Mouse (Mus musculus) T-helper 1 cell (primary cell): ENCODE measurements around the gene Prpf3.
"Not testable (repeated sequence)": the region's sequence is repeated elsewhere in the genome, so short reads cannot be mapped to it uniquely, and the experiment has no call there.

Experiments used
- in situ Hi-C: fragments of 300-600 bp; cut with MboI, MseI; formaldehyde crosslinking; loops from one replicate; pipeline ENCODE4 v1.15.1; 2025; ENCODE audit warnings: high pct_unique_total_duplicates

The Prpf3 gene

DNA sequence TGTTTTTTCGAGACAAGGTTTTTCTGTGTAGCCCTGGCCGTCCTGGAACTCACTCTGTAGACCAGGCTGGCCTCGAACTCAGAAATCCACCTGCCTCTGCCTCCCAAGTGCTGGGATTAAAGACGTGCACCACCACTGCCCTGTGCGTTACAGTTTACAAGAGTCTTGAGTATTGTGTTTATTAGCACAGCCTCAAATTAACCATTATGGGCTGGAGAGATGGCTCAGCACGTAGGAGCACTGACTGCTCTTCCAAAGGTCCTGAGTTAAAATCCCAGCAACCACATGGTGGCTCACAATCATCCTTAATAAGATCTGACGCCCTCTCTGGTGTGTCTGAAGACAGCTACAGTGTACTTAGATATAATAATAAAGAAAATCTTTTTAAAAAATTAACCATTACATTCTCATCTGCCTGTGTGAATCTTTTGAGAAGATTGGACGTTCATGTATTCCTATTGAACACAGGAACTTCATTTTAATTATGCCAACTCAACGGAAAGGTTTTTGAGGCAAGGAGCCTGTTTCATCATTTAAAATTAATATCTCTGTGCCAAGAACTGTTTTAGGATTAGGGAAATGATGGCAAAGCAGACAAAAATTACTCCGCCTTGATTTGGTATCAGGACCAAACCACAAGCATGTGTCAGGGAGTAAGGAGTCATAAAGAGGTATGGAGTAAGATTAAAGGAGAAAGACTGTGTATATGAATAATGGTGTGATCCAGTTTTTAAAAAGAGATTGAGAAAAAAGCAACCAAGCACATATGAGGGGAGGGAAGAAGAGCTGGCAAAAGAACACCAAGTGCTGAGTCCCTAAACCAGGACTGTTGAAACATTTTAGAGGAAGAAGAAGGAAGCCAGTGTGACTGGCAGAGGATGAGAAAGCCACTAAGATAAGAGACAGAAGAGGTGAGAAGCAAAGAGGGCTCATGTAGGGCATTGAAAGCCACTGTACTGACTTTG lies 35.4 kb downstream of the Prpf3 start:
- in situ Hi-C loops = no loop called here

DNA sequence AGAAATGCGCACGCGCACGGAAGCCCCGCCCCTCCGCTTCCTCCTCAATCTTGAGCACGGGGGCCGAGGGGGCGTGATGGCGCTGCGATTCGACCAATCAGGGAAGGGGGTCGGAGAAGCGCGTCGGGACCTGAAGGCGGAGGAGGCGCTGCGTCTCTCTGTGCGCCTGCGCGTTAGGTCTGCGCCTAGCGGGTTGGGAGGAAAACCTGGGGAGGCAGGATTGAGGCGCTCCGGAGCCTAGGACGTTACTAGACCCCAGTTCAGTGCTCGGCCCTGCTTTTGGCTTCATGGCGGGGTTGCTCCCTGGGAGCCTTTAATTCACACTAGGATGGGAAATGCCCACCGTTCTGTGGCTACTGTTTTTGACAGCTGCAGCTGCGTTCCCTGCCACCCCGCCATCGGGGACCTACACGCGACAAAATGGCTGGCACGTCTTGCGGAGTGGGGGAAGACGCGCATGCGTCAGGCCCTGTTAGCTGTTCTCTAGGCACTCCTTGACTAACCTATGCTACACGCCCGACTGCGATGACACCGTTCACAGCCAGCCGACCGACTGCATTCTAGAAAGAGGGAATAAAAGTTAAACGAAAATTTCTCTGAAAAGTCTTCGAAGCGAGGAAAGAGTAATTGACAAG lies 36.2 kb downstream of the Prpf3 start:
- in situ Hi-C loops = no loop called here

DNA sequence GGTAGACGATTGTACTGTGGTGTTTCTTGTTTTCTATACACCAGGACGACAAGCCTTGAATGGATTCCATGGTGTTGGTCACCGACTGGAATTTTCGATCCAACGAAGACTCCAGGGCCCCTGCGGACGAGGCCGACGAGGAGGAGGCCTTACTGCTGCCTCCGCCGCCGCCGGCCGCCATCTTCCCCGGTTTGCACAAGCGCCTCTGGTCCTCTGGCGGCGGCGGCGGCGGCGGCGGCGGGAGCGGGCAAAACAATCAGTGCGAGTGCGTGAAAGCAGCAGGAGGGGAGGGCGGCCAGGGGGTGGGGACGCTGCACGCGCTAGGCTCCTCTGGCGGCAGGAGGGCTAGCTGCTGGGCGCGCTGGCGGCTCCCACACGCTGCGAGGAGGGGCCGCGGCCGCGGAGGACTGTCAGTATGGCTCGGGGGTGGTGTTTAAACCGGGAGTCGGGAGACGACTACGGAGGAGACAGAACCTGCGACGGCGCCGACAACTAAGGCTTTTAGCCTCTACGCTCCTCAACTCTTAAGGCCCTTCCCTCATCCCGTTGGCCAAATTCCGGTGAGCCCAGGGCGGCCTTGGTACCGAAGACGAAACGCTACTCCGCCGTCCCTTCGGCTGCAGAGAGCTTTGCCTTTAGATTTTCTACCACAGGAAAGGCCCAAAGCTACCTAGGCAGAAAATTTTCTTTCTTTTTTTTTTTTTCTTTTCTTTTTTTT lies 37.0 kb downstream of the Prpf3 start, which contains the start of gene Rprd2:
TSS of gene Rprd2 (minus strand) at position 293 of the 718 bp plus-strand sequence.
- in situ Hi-C loops = no loop called here

DNA sequence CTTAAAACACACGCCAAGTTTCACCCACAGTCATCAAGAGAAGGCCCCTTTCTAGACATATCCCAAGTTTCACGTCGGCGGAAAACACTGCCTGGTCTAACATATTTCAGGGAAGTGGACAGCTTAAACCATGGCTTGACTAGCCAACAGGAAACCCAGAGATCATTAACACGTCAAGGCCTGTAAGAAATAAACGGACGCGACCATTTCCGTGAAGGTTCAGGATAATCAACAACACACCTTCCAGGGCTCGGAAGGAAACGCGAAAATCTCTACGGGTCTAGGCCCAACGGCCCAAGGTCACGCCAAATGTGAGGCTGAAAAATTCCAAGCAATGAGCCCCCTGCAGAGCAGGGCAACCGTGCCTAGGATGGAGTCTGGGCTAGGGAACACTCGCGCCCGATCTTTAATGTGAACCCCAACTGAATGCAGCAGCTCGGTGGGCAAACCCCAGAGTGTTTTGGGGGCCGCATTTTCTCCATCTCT lies 37.6 kb downstream of the Prpf3 start:
- in situ Hi-C loops = no loop called here

DNA sequence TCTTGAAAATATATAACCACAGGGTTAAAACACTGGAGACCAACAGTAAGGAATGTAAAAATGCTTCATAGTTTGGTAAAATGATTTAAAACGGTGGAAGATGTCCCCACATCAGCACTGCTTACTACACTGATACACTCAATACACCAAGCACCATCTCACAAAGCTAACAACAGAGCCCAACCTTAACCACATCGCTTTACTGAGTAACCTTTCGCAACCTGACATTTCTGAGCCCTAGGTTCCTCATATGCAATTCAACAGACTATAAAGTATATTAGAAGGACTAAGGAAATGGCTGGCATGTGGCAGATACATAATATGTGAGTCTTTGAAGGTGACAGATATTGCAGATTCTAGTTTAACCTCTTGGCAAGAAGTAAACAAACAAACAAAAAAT lies 39.0 kb downstream of the Prpf3 start:
- in situ Hi-C loops = no loop called here

DNA sequence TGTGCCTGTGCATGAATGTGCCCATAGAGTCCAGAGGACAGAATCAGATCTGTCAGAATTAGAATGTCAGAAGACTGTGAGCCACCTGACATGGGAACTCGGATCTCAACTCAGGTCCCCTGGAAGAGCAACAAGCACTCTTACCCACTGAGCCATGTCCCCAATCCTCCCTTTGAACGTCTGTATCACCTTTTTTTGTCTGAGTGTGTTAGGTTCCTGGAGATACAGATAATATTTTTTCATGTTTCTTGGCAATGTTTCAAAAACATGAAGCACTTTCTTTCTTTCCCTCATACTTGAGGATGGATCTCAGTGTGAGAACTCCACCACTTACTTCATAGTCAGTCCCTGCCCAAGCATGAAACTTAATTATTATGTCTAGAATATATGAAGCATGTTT lies 47.3 kb downstream of the Prpf3 start:
- in situ Hi-C loops = no loop called here

DNA sequence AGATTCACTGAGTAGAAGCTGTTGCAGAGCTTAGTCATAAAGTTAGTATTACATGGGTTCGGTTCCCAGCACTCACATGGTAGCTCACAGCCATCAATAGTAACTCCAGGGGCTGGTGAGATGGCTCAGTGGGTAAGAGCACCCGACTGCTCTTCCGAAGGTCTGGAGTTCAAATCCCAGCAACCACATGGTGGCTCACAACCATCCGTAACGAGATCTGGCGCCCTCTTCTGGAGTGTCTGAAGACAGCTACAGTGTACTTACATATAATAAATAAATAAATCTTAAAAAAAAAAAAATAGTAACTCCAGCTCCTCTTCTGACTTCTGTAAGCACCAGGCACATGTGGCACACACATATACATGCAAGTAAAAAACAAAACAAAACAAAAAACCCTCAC lies 48.1 kb downstream of the Prpf3 start:
- in situ Hi-C loops = not testable (repeated sequence)

DNA sequence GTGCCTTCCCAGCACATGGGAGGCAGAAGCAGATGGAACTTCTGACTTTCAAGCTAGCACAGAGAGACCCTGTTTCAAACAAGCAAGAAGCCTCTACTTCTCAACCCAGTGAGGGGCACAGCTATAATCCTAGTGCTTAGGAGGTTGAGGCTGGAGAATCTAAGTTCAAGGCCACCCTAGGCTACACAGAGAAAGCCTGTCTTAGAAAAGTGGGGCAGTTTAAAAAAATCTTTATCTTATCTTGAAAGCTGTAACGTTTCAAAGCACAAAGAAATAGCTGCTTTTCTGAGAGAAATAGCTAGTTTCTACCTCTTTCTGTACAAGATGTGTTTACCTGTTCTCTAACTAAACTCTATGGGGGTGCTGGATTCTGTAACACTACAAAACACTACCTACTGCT lies 49.0 kb downstream of the Prpf3 start:
- in situ Hi-C loops = no loop called here

DNA sequence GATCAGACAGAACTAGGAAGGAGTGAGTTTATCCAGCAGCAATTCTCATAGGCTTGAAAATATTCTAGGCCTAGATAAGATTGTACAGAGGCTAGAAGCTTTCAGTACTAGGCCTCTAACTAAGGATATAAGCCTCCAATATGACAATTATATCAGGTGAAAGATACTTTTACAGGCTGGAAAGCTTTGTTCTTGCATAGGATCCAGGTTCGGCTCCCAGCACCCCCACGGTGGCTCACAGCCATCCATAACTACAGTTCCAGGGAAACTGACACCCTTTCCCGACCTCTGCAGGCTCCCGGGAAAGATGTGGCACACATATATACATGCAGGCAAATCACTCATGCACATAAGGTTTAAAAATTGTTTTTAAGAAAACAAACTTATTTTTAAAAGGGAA lies 51.8 kb downstream of the Prpf3 start:
- in situ Hi-C loops = no loop called here

DNA sequence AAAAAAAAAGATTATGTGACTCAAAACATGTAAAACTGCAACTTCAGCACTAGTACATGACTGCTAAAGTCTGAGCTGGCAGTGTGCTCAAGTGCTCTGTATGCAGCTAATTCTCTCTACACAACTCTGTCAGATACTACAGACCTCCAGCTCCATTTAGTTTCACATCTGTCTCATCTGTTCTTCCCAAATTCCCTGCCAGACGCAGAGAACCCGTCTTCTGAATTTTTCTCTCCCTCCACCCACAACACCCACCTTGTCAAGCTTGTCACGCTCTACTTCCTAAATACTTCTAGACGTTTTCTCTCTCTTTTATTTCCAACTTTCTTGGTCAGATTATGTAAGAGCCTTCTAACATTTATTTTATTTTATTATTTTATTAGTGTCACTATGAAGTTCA lies 56.9 kb downstream of the Prpf3 start:
- in situ Hi-C loops = no loop called here

DNA sequence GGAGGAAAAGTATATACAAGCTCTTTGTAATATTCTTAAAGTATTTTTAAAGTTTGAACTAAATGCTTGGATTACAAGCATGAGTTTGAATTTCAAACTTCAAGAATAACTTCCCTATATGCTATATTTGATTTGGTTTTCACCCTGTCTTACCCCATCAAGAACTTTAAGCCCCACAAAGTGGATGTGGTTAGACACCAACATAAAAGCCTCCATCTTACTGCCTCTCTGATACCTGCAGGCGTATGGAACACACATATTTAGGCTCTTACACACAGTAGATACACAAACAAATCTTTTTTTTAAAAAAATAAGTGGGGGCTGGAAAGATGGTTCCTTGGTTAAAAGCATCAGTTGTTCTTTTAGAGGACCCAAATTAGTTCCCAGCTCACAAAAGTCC lies 61.4 kb downstream of the Prpf3 start:
- in situ Hi-C loops = no loop called here

DNA sequence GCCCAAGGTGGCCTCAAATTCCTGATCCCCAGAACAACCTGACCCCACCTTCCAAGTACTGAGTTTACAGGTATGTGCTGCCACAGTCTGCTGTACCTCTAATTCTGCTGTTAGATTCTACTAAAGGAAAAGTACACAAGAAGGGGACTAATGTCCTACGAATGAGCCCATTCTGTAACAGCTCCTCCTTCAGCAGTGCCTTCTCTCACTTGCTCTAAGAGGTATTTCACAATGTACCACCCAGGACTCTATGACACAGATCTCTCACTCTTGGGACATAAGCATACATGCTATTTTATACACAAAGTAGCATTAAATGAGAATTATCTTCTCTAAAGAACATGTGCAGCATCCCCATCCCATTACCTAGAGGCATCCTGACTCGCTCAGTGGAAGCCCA lies 62.0 kb downstream of the Prpf3 start:
- in situ Hi-C loops = no loop called here

DNA sequence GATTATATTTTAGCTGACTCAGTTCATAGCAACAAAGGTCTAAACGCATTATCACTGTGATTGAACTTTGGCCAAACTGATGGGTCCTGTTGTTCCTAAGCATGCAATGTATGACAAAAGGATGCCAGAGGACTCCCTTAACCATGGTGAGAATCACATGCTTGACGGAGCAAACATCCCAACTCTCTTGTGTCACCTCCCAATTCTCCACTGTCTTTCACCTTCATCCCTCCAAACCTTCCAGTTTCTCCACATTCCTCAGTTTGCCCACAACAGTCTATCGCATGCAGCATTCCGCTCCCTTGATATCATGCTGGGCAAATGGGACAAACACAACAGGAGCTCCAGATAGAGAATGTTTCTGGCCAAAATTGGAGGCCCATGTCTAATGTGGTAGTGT lies 70.2 kb downstream of the Prpf3 start:
- in situ Hi-C loops = loop anchor here (5.0 kb wide), 1 partner anchor 93 kb away; no protein-coding TSS in a partner anchor
